Mouse (Mus musculus) limb, embryonic 11.5 days (tissue): ENCODE measurements around the gene Gm5114. TPM values are rescaled to one million over a fixed set of nuclear protein-coding genes. Genes with fewer than 3 reads are reported as not detected.
A peak's percentile ranks its signal among the peaks of the same experiment; 100 is the strongest.
"Not testable (repeated sequence)": the region's sequence is repeated elsewhere in the genome, so short reads cannot be mapped to it uniquely, and the experiment has no call there.

Experiments used
- ATAC-seq: fragments of 200-750 bp; cut with Nextera tagmentation; 2 replicates; pipeline ENCODE4 v1.8.0; 2017; ENCODE audit warnings: low read depth; ENCODE audit not compliant: insufficient number of reproducible peaks, low FRiP score, low TSS enrichment
- DNase-seq: peaks from one replicate; pipeline ENCODE4 v3.0.0-alpha.2; 2015; ENCODE audit warnings: low spot score
- H3K27ac ChIP-seq: fragments of 300-500 bp; sonication (generic); replicated peaks from 2 replicates; pipeline ENCODE4 v1.5.1; 2014; ENCODE audit warnings: low read depth, mild to moderate bottlenecking, low read length
- H3K27me3 ChIP-seq: fragments of 300-500 bp; sonication (generic); 2 replicates; pipeline ENCODE4 v1.6.1; 2014; ENCODE audit warnings: mild to moderate bottlenecking, low read length, mixed read lengths; ENCODE audit not compliant: control insufficient read depth, insufficient read depth
- H3K36me3 ChIP-seq: fragments of 300-500 bp; sonication (generic); 2 replicates; pipeline ENCODE4 v1.6.1; 2014; ENCODE audit warnings: mild to moderate bottlenecking, low read length, moderate library complexity, mixed read lengths; ENCODE audit not compliant: control insufficient read depth, insufficient read depth
- H3K4me1 ChIP-seq: fragments of 300-500 bp; sonication (generic); 2 replicates; pipeline ENCODE4 v1.6.1; 2014; ENCODE audit warnings: low read length, mixed read lengths; ENCODE audit not compliant: control insufficient read depth, insufficient read depth
- H3K4me2 ChIP-seq: fragments of 300-500 bp; sonication (generic); 2 replicates; pipeline ENCODE4 v1.6.1; 2014; ENCODE audit warnings: low read depth, mild to moderate bottlenecking, moderate library complexity; ENCODE audit not compliant: severe bottlenecking
- H3K4me3 ChIP-seq: fragments of 300-500 bp; sonication (generic); 2 replicates; pipeline ENCODE4 v1.5.1; 2014; ENCODE audit warnings: low read depth, low read length
- H3K9ac ChIP-seq: fragments of 300-500 bp; sonication (generic); 2 replicates; pipeline ENCODE4 v1.6.1; 2014; ENCODE audit warnings: mild to moderate bottlenecking, low read length
- H3K9me3 ChIP-seq: fragments of 300-500 bp; sonication (generic); 2 replicates; pipeline ENCODE4 v1.6.1; 2016; ENCODE audit warnings: low read length; ENCODE audit not compliant: control insufficient read depth
- WGBS: fragments of 180-500 bp; shearing (Covaris S2); extraction: QIAGEN DNeasy Blood & Tissue Kit; methylation state at CpG from one replicate; pipeline ENCODE4 v1.1.7; 2014; 5-methylcytosine and 5-hydroxymethylcytosine counted together
- microRNA-seq: library from miRNA; unstranded; fragments of <30 nt; microRNA quantifications from one replicate; pipeline ENCODE4, GENCODE M21; 2016
- polyA plus RNA-seq: library from polyadenylated mRNA; unstranded; fragments of >200 nt; fragmentation: Nextera tagmentation; extraction: Ambion mirVana; gene quantifications from 2 replicates; pipeline ENCODE4 v1.2.1, GENCODE M21; 2014

Gene Gm5114
- not detected in 2 replicates for polyA plus RNA-seq

- not testable (repeated sequence) for H3K4me1 ChIP-seq, DNase-seq, H3K4me3 ChIP-seq, H3K27ac ChIP-seq, ATAC-seq, H3K36me3 ChIP-seq, H3K9me3 ChIP-seq, H3K4me2 ChIP-seq, H3K27me3 ChIP-seq, H3K9ac ChIP-seq
- 66% methylated on average over 1 of the region's 1 CpGs for WGBS
Measured at GRCm38 (mm10) chr7:39413060-39413459, at the start of gene Gm5114. TSS of gene Gm5114 (minus strand) at chr7:39413160.

- H3K4me2 ChIP-seq: no peak overlapping the region
- no peaks in the 10 kb centered on the region for H3K4me1 ChIP-seq
- DNase-seq (peak; percentile 87), ATAC-seq (0 out of 2 replicates have a peak, but pooled peaks have one; percentile 44)
- H3K36me3 ChIP-seq: no peaks in the 10 kb centered on the region
- no peaks in the 10 kb centered on the region for H3K9me3 ChIP-seq
- no peak overlapping the region for H3K4me3 ChIP-seq
- H3K27me3 ChIP-seq: no peaks in the 10 kb centered on the region
- WGBS: 23% methylated on average over 6 of the region's 6 CpGs
- no peak overlapping the region for H3K9ac ChIP-seq
- no peak overlapping the region for H3K27ac ChIP-seq
Measured at GRCm38 (mm10) chr7:39455806-39456205, 42.8 kb upstream of the Gm5114 start.

GRCm38 (mm10) chr7:39449260-39450021 is 36.5 kb upstream of the Gm5114 start:
- H3K27me3 ChIP-seq: no peaks in the 10 kb centered on the region
- H3K4me2 ChIP-seq: peak overlapping the region; percentile 75
- H3K4me3 ChIP-seq: peak overlapping the region; percentile 64
- ATAC-seq (peak; percentile 99), DNase-seq (peak; percentile 76)
- H3K27ac ChIP-seq: no peak overlapping the region
- 2% methylated on average over 36 of the region's 36 CpGs for WGBS
- H3K9me3 ChIP-seq: no peaks in the 10 kb centered on the region
- H3K9ac ChIP-seq: peak overlapping the region; percentile 67
- H3K36me3 ChIP-seq: no peaks in the 10 kb centered on the region
- no peaks in the 10 kb centered on the region for H3K4me1 ChIP-seq

GRCm38 (mm10) chr7:39448626-39449242 is 35.8 kb upstream of the Gm5114 start:
- H3K36me3 ChIP-seq: no peaks in the 10 kb centered on the region
- no peaks in the 10 kb centered on the region for H3K9me3 ChIP-seq
- peak overlapping the region; percentile 64; the same call in 1 of the 2 replicates for H3K4me3 ChIP-seq
- no peak overlapping the region for H3K9ac ChIP-seq
- H3K4me1 ChIP-seq: no peaks in the 10 kb centered on the region
- H3K4me2 ChIP-seq: peak overlapping the region; percentile 18; the same call in 1 of the 2 replicates
- DNase-seq (no peak), ATAC-seq (no peak)
- no peaks in the 10 kb centered on the region for H3K27me3 ChIP-seq
- no peak overlapping the region for H3K27ac ChIP-seq
- WGBS: 67% methylated on average over 11 of the region's 11 CpGs

- WGBS: 25% methylated on average over 2 of the region's 2 CpGs
- Histone ChIP-seq H3K9ac (no peak overlapping the region), H3K4me3 (no peak overlapping the region), H3K36me3 (no peaks in the 10 kb centered on the region), H3K27ac (no peak overlapping the region), H3K9me3 (no peaks in the 10 kb centered on the region), H3K4me1 (no peaks in the 10 kb centered on the region), H3K4me2 (no peak overlapping the region), H3K27me3 (no peaks in the 10 kb centered on the region)
- no peak for DNase-seq
- no peak for ATAC-seq
Measured at GRCm38 (mm10) chr7:39441237-39441636, 28.3 kb upstream of the Gm5114 start.

- DNase-seq (no peak), ATAC-seq (no peak)
- Histone ChIP-seq H3K4me1 (no peaks in the 10 kb centered on the region), H3K4me3 (no peak overlapping the region), H3K27me3 (no peaks in the 10 kb centered on the region), H3K9ac (no peak overlapping the region), H3K36me3 (no peaks in the 10 kb centered on the region), H3K27ac (no peak overlapping the region), H3K4me2 (no peak overlapping the region), H3K9me3 (no peaks in the 10 kb centered on the region)
- 66% methylated on average over 4 of the region's 4 CpGs for WGBS
Measured at GRCm38 (mm10) chr7:39440362-39440761, 27.4 kb upstream of the Gm5114 start.

Small RNA genes within 50 kb of the gene (microRNA-seq; reads per million reads assigned to microRNA genes)
- not detected for gene Gm27437

Other genes with a start within 250 kb of the Gm5114 start
- 2.9 and 3.9 TPM in 2 replicates for gene Zfp619, start 104.6 kb upstream of the Gm5114 start, polyA plus RNA-seq